Mouse (Mus musculus): Measurements from ENCODE around the gene Ankrd39. TPM values are rescaled to one million over a fixed set of nuclear protein-coding genes. Genes with fewer than 3 reads are reported as not detected.

The Ankrd39 gene
- total RNA-seq, 2 experiments from 2014 or later: 7.2 to 9.3 TPM

DNA sequence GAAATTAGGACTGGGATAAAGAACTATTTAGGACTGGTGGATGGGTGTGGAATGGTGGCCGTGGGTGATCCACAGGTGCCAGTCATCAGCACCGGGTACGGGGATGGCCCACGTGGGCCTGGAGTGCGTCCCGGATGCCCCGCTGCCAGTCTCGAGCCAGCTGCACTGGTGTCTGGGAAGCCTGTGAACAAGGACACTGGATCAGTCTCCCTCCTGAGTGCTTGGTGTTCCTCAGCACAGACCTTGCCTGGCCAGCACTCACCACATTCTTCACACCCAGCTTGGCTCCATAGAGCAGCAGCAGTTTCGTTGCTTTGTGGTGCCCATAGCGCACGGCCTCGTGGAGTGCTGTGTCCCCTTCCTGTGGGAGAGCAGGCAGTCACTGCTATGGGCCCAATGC is 15.8 kb downstream of the Ankrd39 start:
- no peak for TF ChIP-seq CTCF (IDR thresholded peaks at IDR 0.05)
- peak; percentile 68 for DNase-seq
- H3K27ac ChIP-seq: peak overlapping the region; percentile 91
- no peak overlapping the region; the same call in 1 of the 2 replicates for H3K4me3 ChIP-seq
- intact Hi-C loops (cut with DNase I): no loop called here

DNA sequence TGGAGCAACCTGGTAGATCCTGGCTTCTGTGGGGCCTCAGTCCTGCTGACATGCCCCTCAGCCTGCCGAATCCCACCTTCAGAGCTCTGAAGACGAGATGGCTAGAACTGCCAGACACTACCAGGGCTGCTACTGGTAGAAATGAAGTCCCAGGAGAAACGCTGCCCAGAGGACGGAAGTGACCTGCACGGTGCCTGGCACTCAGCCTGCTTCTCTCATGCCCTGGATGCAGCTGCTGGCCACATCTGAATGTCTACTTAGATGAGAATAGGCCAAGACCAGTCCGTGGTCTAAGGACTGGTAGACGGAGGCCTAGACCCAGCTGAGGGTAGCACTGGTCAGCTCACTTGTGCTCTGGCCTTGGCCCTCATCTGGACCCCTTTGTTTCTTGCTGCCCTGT is 16.3 kb downstream of the Ankrd39 start:
- peak overlapping the region; percentile 91 for H3K27ac ChIP-seq

GRCm38 (mm10) chr1:36530485-36530884 is 16.8 kb downstream of the Ankrd39 start:
- peak; percentile 61 for DNase-seq
- H3K4me3 ChIP-seq: no peak overlapping the region
- peak overlapping the region; percentile 91 for H3K27ac ChIP-seq
- no peak for TF ChIP-seq CTCF (IDR thresholded peaks at IDR 0.05)
- intact Hi-C loops (cut with DNase I): no loop called here

More for the DNA sequence above, 16.3 kb downstream of the Ankrd39 start:
- H3K4me3 ChIP-seq: no peak overlapping the region
- no peak for TF ChIP-seq CTCF (IDR thresholded peaks at IDR 0.05)
- intact Hi-C loops (cut with DNase I): no loop called here
- peak; percentile 74 for DNase-seq

DNA sequence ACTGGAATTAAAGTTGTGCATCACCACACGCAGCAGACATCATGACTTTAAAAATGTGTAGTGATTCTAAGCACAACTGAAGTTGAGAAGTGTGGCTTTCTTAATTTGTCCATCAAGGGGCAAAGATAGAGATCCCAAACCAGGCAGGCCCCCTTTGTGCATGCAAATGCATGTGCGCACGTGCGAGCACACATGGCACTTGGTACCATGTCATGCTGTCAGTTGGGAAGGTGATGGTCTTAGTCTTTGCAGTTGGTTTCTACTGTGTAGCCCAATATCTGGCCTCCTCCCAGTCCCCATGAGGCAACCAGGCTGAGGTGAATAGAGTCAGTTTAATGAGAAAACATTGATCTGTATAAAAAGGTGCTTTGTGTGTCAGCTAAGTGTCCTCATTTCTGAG is 17.4 kb downstream of the Ankrd39 start:
- DNase-seq: peak; percentile 54
- TF ChIP-seq CTCF (IDR thresholded peaks at IDR 0.05): no peak
- no peak overlapping the region for H3K4me3 ChIP-seq
- peak overlapping the region; percentile 91 for H3K27ac ChIP-seq
- intact Hi-C loops (cut with DNase I): no loop called here

- Histone ChIP-seq H3K4me3 (no peak overlapping the region), H3K27ac (peak overlapping the region; percentile 91; the same call in 1 of the 2 replicates)
- DNase-seq: peak; percentile 50
- intact Hi-C loops (cut with DNase I): no loop called here
- TF ChIP-seq CTCF (IDR thresholded peaks at IDR 0.05): no peak
Measured at GRCm38 (mm10) chr1:36529274-36529673, 18.0 kb downstream of the Ankrd39 start.

- peak; percentile 64 for DNase-seq
- TF ChIP-seq CTCF (IDR thresholded peaks at IDR 0.05): no peak
- H3K27ac ChIP-seq: peak overlapping the region; percentile 72
- intact Hi-C loops (cut with DNase I): no loop called here
- H3K4me3 ChIP-seq: no peak overlapping the region
Measured at GRCm38 (mm10) chr1:36528351-36528750, 18.9 kb downstream of the Ankrd39 start.

GRCm38 (mm10) chr1:36526903-36527302 is 20.3 kb downstream of the Ankrd39 start:
- TF ChIP-seq CTCF (IDR thresholded peaks at IDR 0.05): no peak
- Histone ChIP-seq H3K27ac (no peak overlapping the region), H3K4me3 (no peak overlapping the region)
- peak; percentile 34 for DNase-seq
- intact Hi-C loops (cut with DNase I): no loop called here

- TF ChIP-seq CTCF (IDR thresholded peaks at IDR 0.05): no peak
- no peak overlapping the region for H3K27ac ChIP-seq
- H3K4me3 ChIP-seq: no peak overlapping the region
- peak; percentile 44 for DNase-seq
- intact Hi-C loops (cut with DNase I): no loop called here
Measured at GRCm38 (mm10) chr1:36525774-36526173, 21.5 kb downstream of the Ankrd39 start.

DNA sequence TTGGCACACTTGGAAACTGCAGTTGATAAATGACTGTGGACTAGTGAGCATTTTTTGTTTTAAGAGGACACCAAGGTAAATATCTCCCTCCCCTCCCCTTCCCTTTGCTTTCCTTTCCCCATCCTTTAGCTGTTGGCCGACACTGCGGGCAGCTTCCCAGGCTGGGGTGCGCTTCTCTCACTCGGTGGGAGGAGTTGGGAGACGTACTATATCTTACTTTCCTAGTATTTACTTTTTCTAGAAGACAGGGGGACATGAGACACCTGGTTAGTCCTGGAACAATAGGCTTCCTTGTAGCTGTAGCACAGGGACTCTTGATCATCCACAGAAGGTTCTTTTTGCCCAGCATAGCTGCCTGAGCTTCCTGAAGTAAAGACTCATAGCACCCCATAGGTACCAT is 23.2 kb downstream of the Ankrd39 start:
- peak overlapping the region; percentile 76 for H3K27ac ChIP-seq
- no peak for DNase-seq
- intact Hi-C loops (cut with DNase I): no loop called here
- TF ChIP-seq CTCF (IDR thresholded peaks at IDR 0.05): no peak
- H3K4me3 ChIP-seq: peak overlapping the region; percentile 40

GRCm38 (mm10) chr1:36523332-36524013 is 23.8 kb downstream of the Ankrd39 start:
- peak; percentile 76 for DNase-seq
- H3K27ac ChIP-seq: peak overlapping the region; percentile 76
- no peak for TF ChIP-seq CTCF (IDR thresholded peaks at IDR 0.05)

GRCm38 (mm10) chr1:36522210-36522609 is 25.0 kb downstream of the Ankrd39 start:
- Histone ChIP-seq H3K4me3 (no peak overlapping the region), H3K27ac (peak overlapping the region; percentile 76; the same call in 1 of the 2 replicates)
- peak; percentile 43 for DNase-seq
- TF ChIP-seq CTCF (IDR thresholded peaks at IDR 0.05): no peak
- intact Hi-C loops (cut with DNase I): no loop called here

More at GRCm38 (mm10) chr1:36523332-36524013, 23.8 kb downstream of the Ankrd39 start:
- intact Hi-C loops (cut with DNase I): no loop called here
- H3K4me3 ChIP-seq: peak overlapping the region; percentile 40

GRCm38 (mm10) chr1:36519626-36520025 is 27.6 kb downstream of the Ankrd39 start:
- intact Hi-C loops (cut with DNase I): no loop called here
- Histone ChIP-seq H3K4me3 (no peak overlapping the region), H3K27ac (no peak overlapping the region)
- no peak for TF ChIP-seq CTCF (IDR thresholded peaks at IDR 0.05)
- no peak for DNase-seq

DNA sequence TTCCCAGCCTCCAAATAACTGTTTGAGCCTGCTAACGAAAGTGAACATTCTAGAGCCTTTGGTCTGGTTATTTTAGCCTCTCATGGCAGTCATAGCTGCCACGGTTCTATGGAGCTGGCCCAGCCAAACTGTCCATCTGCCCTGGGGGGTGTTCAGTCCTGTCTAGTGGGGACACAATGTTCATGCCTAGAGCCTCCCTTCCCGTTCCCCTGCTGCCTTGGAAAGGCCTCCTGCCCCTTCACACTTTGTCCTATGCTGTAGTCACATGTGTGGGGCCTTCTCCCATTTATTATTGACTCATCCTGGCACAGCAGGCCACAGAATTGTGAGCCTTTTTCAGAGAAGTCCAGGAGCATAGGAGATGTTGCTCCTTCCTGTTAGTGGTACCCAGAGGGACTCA is 29.0 kb downstream of the Ankrd39 start:
- Histone ChIP-seq H3K27ac (peak overlapping the region; percentile 31), H3K4me3 (no peak overlapping the region)
- intact Hi-C loops (cut with DNase I): no loop called here
- no peak for DNase-seq
- TF ChIP-seq CTCF (IDR thresholded peaks at IDR 0.05): no peak

DNA sequence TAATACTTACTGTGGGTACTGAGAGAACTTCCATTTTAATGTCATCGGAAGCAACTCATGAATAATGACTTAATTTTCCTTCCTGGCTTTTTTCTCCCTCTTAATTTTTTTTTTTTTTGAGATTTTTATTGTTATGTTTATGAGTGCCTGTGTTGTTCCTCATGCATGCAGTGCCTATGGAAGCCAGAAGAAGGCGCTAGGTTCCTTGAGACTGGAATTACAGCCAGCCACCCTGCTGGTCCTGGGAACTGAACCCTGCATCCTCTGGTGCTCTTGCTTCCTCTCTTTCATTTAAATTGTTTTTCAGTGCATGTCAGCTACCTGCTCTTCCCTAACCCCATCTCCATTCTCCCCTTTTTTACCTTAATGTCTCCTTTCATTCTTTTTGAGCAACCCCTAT is 33.5 kb downstream of the Ankrd39 start:
- intact Hi-C loops (cut with DNase I): no loop called here
- H3K4me3 ChIP-seq: peak overlapping the region; percentile 99
- DNase-seq: no peak
- peak overlapping the region; percentile 96 for H3K27ac ChIP-seq
- TF ChIP-seq CTCF (IDR thresholded peaks at IDR 0.05): peak; percentile 60

Measured in gastrocnemius, adult 2 months (tissue).